Mouse (Mus musculus) testis, adult 2 months (tissue): ENCODE data around the gene Nectin4. TPM values are rescaled to one million over a fixed set of nuclear protein-coding genes. Genes with fewer than 3 reads are reported as not detected.
A peak's percentile ranks its signal among the peaks of the same experiment; 100 is the strongest.

ENCODE experiments used
- H3K27ac ChIP-seq: fragments of 200-500 bp; 2 replicates; pipeline ENCODE4 v1.5.1; 2012; ENCODE audit warnings: low read depth, low read length; ENCODE audit not compliant: control insufficient read depth, insufficient read depth
- H3K27me3 ChIP-seq: fragments of 200-500 bp; 2 replicates; pipeline ENCODE4 v1.6.1; 2012; ENCODE audit warnings: mild to moderate bottlenecking, low read length, moderate library complexity; ENCODE audit not compliant: control insufficient read depth, insufficient read depth
- H3K36me3 ChIP-seq: fragments of 200-500 bp; 2 replicates; pipeline ENCODE4 v1.6.1; 2012; ENCODE audit warnings: mild to moderate bottlenecking, low read length; ENCODE audit not compliant: control insufficient read depth, insufficient read depth
- H3K4me1 ChIP-seq: fragments of 200-500 bp; 2 replicates; pipeline ENCODE4 v1.6.1; 2012; ENCODE audit warnings: low read length; ENCODE audit not compliant: control insufficient read depth, insufficient read depth
- H3K4me3 ChIP-seq: fragments of 200-500 bp; 2 replicates; pipeline ENCODE4 v1.5.1; 2012; ENCODE audit warnings: low read depth, mild to moderate bottlenecking, low read length, moderate library complexity, mixed read lengths; ENCODE audit not compliant: control insufficient read depth
- CTCF ChIP-seq: fragments of 200-500 bp; IDR thresholded peaks from 2 replicates; pipeline ENCODE4 v1.5.1; 2012; ENCODE audit warnings: low read depth, mild to moderate bottlenecking, inconsistent platforms, low read length, moderate library complexity; ENCODE audit not compliant: control insufficient read depth, insufficient read depth, insufficient replicate concordance
- POLR2A ChIP-seq: fragments of 200-500 bp; IDR thresholded peaks from 2 replicates; pipeline ENCODE4 v1.6.1; 2012; ENCODE audit warnings: low read depth, mild to moderate bottlenecking, inconsistent platforms, low read length, moderate library complexity; ENCODE audit not compliant: control insufficient read depth
- polyA plus RNA-seq: library from polyadenylated mRNA; depleted of rRNA; stranded (reverse); fragments of >200 nt; gene quantifications from 2 replicates; pipeline ENCODE4 v1.2.3, GENCODE M21; 2012; rRNA removed

The Nectin4 gene
- polyA plus RNA-seq, 1 experiment = 8.5 TPM

- Histone ChIP-seq H3K4me1 (peaks cover 13% of the 10 kb centered on the region), H3K27ac (no peak overlapping the region), H3K36me3 (no peaks in the 10 kb centered on the region), H3K27me3 (no peaks in the 10 kb centered on the region), H3K4me3 (no peak overlapping the region)
- TF ChIP-seq POLR2A (no peak), CTCF (no peak)
These were observed 65.5 kb downstream of the Nectin4 start for GRCm38 (mm10) chr1:171435288-171435814.

- Histone ChIP-seq H3K27me3 (no peaks in the 10 kb centered on the region), H3K4me3 (no peak overlapping the region), H3K36me3 (no peaks in the 10 kb centered on the region), H3K27ac (peak overlapping the region; percentile 39; the same call in 1 of the 2 replicates), H3K4me1 (peaks cover 13% of the 10 kb centered on the region)
- TF ChIP-seq POLR2A (no peak), CTCF (no peak)
These were observed 66.1 kb downstream of the Nectin4 start for GRCm38 (mm10) chr1:171435974-171436373.

- Histone ChIP-seq H3K27ac (peak within 1 kb of the TSS; percentile 78), H3K4me3 (peak within 1 kb of the TSS; percentile 91), H3K27me3 (no peaks in the 10 kb centered on the region), H3K4me1 (peaks cover 13% of the 10 kb centered on the region), H3K36me3 (no peaks in the 10 kb centered on the region)
- TF ChIP-seq POLR2A = peak; percentile 89
- TF ChIP-seq CTCF = no peak
These were observed 67.5 kb downstream of the Nectin4 start, which contains the start of gene F11r for GRCm38 (mm10) chr1:171437264-171438013. Gene F11r, plus strand, starts transcription at chr1:171437535.

Other genes with a start within 250 kb of the Nectin4 start
- 85.3 and 105 TPM in 2 replicates for gene Sdhc, start 219.5 kb upstream of the Nectin4 start, polyA plus RNA-seq
- gene Mpz, start 219.4 kb upstream of the Nectin4 start, polyA plus RNA-seq = 2.8 and 3.0 TPM in 2 replicates
- 2.9 and 4.6 TPM in 2 replicates for gene Pcp4l1, start 173.8 kb upstream of the Nectin4 start, polyA plus RNA-seq
- 0.04 and 0.16 TPM in 2 replicates for gene Nr1i3, start 156.1 kb upstream of the Nectin4 start, polyA plus RNA-seq
- 4.5 and 6.5 TPM in 2 replicates for gene Tomm40l, start 147.6 kb upstream of the Nectin4 start, polyA plus RNA-seq
- gene Apoa2, start 145.0 kb upstream of the Nectin4 start, polyA plus RNA-seq = 8.0 and 8.3 TPM in 2 replicates
- 5.8 and 8.2 TPM in 2 replicates for gene Fcer1g, start 135.7 kb upstream of the Nectin4 start, polyA plus RNA-seq
- 0.52 and 1.0 TPM in 2 replicates for gene Adamts4, start 119.7 kb upstream of the Nectin4 start, polyA plus RNA-seq
- gene Ndufs2, start 118.7 kb upstream of the Nectin4 start, polyA plus RNA-seq = 86.0 and 91.4 TPM in 2 replicates
- gene B4galt3, start 99.8 kb upstream of the Nectin4 start, polyA plus RNA-seq = 25.0 and 32.3 TPM in 2 replicates
- 7.1 and 8.7 TPM in 2 replicates for gene Ppox, start 88.9 kb upstream of the Nectin4 start, polyA plus RNA-seq
- 38.4 and 38.7 TPM in 2 replicates for gene Usp21, start 82.1 kb upstream of the Nectin4 start, polyA plus RNA-seq
- gene Ufc1, start 75.1 kb upstream of the Nectin4 start, polyA plus RNA-seq = 19.1 and 20.0 TPM in 2 replicates
- gene Dedd, start 41.0 kb upstream of the Nectin4 start, polyA plus RNA-seq = 158 and 176 TPM in 2 replicates
- 74.2 and 82.8 TPM in 2 replicates for gene Nit1, start 24.5 kb upstream of the Nectin4 start, polyA plus RNA-seq
- gene Pfdn2, start 24.4 kb upstream of the Nectin4 start, polyA plus RNA-seq = 23.9 and 25.8 TPM in 2 replicates
- gene Klhdc9, start 9.3 kb upstream of the Nectin4 start, polyA plus RNA-seq = 10.6 and 10.9 TPM in 2 replicates
- 8.0 and 11.5 TPM in 2 replicates for gene Arhgap30, start 18.9 kb downstream of the Nectin4 start, polyA plus RNA-seq
- gene Usf1, start 41.2 kb downstream of the Nectin4 start, polyA plus RNA-seq = 24.4 and 28.8 TPM in 2 replicates
- 0.82 and 1.4 TPM in 2 replicates for gene Tstd1, start 48.8 kb downstream of the Nectin4 start, polyA plus RNA-seq
- gene F11r, start 67.4 kb downstream of the Nectin4 start, polyA plus RNA-seq = 20.2 and 28.6 TPM in 2 replicates
- 2.2 TPM in 2 replicates for gene Alyref2, start 133.4 kb downstream of the Nectin4 start, polyA plus RNA-seq
- 0.47 and 0.59 TPM in 2 replicates for gene Itln1, start 165.2 kb downstream of the Nectin4 start, polyA plus RNA-seq
- 0.12 and 0.16 TPM in 2 replicates for gene Cd244a, start 189.1 kb downstream of the Nectin4 start, polyA plus RNA-seq
- gene Ly9, start 237.3 kb downstream of the Nectin4 start, polyA plus RNA-seq = 0.81 and 0.84 TPM in 2 replicates